Mouse (Mus musculus): ENCODE results near the gene Pigv.

GRCm38 (mm10) chr4:133660193-133661155 is 12.0 kb downstream of the Pigv start:
- TF ChIP-seq POLR2A (IDR thresholded peaks at IDR 0.05; ENCODE audit: low read depth, low read length) (no peak), CTCF (conservative IDR thresholded peaks at IDR 0.05; ENCODE audit: insufficient read depth, insufficient read length, low read depth, low read length) (no peak)

All from kidney, adult 2 months (tissue).